Mouse (Mus musculus) forebrain, embryonic 16.5 days (tissue): ENCODE data around the gene Pla2g1b. TPM values are rescaled to one million over a fixed set of nuclear protein-coding genes. Genes with fewer than 3 reads are reported as not detected.
A peak's percentile ranks its signal among the peaks of the same experiment; 100 is the strongest.

Experiments used
- ATAC-seq: fragments of 200-750 bp; cut with Nextera tagmentation; 2 replicates; pipeline ENCODE4 v1.8.0; 2017; ENCODE audit warnings: mild to moderate bottlenecking, moderate library complexity
- H3K27ac ChIP-seq: fragments of 300-500 bp; sonication (generic); 2 replicates; pipeline ENCODE4 v1.5.1; 2014; ENCODE audit warnings: low read length, control low read depth
- H3K27me3 ChIP-seq: fragments of 300-500 bp; sonication (generic); replicated peaks from 2 replicates; pipeline ENCODE4 v1.6.1; 2014; ENCODE audit warnings: low read length; ENCODE audit not compliant: control insufficient read depth, insufficient read depth
- H3K36me3 ChIP-seq: fragments of 300-500 bp; sonication (generic); 2 replicates; pipeline ENCODE4 v1.6.1; 2014; ENCODE audit not compliant: control insufficient read depth, insufficient read depth
- H3K4me1 ChIP-seq: fragments of 300-500 bp; sonication (generic); replicated peaks from 2 replicates; pipeline ENCODE4 v1.6.1; 2014; ENCODE audit warnings: low read length; ENCODE audit not compliant: control insufficient read depth, insufficient read depth
- H3K4me2 ChIP-seq: fragments of 300-500 bp; sonication (generic); 2 replicates; pipeline ENCODE4 v1.6.1; 2014; ENCODE audit warnings: mild to moderate bottlenecking, low read length, control low read depth
- H3K4me3 ChIP-seq: fragments of 300-500 bp; sonication (generic); replicated peaks from 2 replicates; pipeline ENCODE4 v1.5.1; 2014; ENCODE audit warnings: mild to moderate bottlenecking, low read length, control low read depth
- H3K9ac ChIP-seq: fragments of 300-500 bp; sonication (generic); replicated peaks from 2 replicates; pipeline ENCODE4 v1.6.1; 2014; ENCODE audit warnings: low read depth, low read length, control low read depth
- H3K9me3 ChIP-seq: fragments of 300-500 bp; sonication (generic); 2 replicates; pipeline ENCODE4 v1.6.1; 2016; ENCODE audit warnings: low read length; ENCODE audit not compliant: control insufficient read depth
- WGBS: fragments of 180-500 bp; shearing (Covaris S2); extraction: QIAGEN DNeasy Blood & Tissue Kit; methylation state at CpG from one replicate; pipeline ENCODE4 v1.1.7; 2014; 5-methylcytosine and 5-hydroxymethylcytosine counted together
- polyA plus RNA-seq: library from polyadenylated mRNA; unstranded; fragments of >200 nt; fragmentation: Nextera tagmentation; extraction: Ambion mirVana; gene quantifications from 2 replicates; pipeline ENCODE4 v1.2.1, GENCODE M21; 2015

The Pla2g1b gene
- polyA plus RNA-seq, 1 experiment from 2014 or later = not detected

- peak overlapping the region; percentile 84 for H3K4me3 ChIP-seq
- H3K9ac ChIP-seq = peak overlapping the region; percentile 89
- WGBS = 36% methylated on average over 10 of the region's 10 CpGs
- H3K9me3 ChIP-seq = no peaks in the 10 kb centered on the region
- ATAC-seq = no peak
- no peaks in the 10 kb centered on the region for H3K36me3 ChIP-seq
- peaks cover 32% of the 10 kb centered on the region for H3K4me1 ChIP-seq
- no peak overlapping the region for H3K27ac ChIP-seq
- no peaks in the 10 kb centered on the region for H3K27me3 ChIP-seq
- H3K4me2 ChIP-seq = peak overlapping the region; percentile 87
These were observed 42.7 kb downstream of the Pla2g1b start for GRCm38 (mm10) chr5:115508859-115509147.

DNA sequence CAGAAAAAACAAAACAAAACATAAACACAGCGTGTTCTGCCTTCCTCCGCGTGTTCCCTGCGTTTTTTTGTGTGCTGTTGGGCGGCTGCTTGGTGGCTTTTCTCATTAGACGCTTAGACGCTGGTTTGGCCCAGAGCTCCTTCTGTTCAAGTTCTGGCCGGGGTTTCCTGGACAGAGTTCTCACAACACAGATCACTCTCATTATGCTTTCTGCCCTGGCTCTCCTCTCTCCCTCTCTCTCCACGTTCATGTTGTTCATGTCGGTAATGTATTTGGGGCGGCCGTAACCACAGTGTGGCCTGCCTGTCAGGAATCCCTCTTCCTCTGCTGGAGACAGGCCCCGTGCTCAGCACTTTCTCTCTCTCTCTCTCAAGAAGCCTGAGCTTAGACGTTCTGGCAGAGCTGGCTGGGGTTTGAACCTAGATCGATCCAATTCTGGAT, 43.3 kb downstream of the Pla2g1b start:
- no peak overlapping the region for H3K4me3 ChIP-seq
- H3K4me2 ChIP-seq = peak overlapping the region; percentile 87
- no peaks in the 10 kb centered on the region for H3K36me3 ChIP-seq
- H3K9me3 ChIP-seq = no peaks in the 10 kb centered on the region
- no peaks in the 10 kb centered on the region for H3K27me3 ChIP-seq
- ATAC-seq = peak; percentile 27; the same call in 1 of the 2 replicates
- WGBS = 21% methylated on average over 15 of the region's 15 CpGs
- peak overlapping the region; percentile 3; the same call in 1 of the 2 replicates for H3K27ac ChIP-seq
- H3K4me1 ChIP-seq = peaks cover 32% of the 10 kb centered on the region
- H3K9ac ChIP-seq = no peak overlapping the region; the same call in 1 of the 2 replicates

- WGBS = 55% methylated on average over 15 of the region's 15 CpGs
- H3K36me3 ChIP-seq = no peaks in the 10 kb centered on the region
- no peaks in the 10 kb centered on the region for H3K27me3 ChIP-seq
- H3K4me1 ChIP-seq = peaks cover 38% of the 10 kb centered on the region
- no peak overlapping the region; the same call in 1 of the 2 replicates for H3K9ac ChIP-seq
- H3K9me3 ChIP-seq = no peaks in the 10 kb centered on the region
- H3K27ac ChIP-seq = peak overlapping the region; percentile 3; the same call in 1 of the 2 replicates
- H3K4me3 ChIP-seq = no peak overlapping the region
- H3K4me2 ChIP-seq = no peak overlapping the region
- no peak for ATAC-seq
These were observed 44.0 kb downstream of the Pla2g1b start for GRCm38 (mm10) chr5:115509790-115510689.

GRCm38 (mm10) chr5:115512375-115512774, 46.3 kb downstream of the Pla2g1b start:
- Histone ChIP-seq H3K4me1 (peaks cover 38% of the 10 kb centered on the region), H3K4me2 (no peak overlapping the region), H3K27ac (no peak overlapping the region), H3K36me3 (no peaks in the 10 kb centered on the region), H3K9ac (no peak overlapping the region), H3K4me3 (no peak overlapping the region), H3K27me3 (no peaks in the 10 kb centered on the region), H3K9me3 (no peaks in the 10 kb centered on the region)
- no peak for ATAC-seq
- WGBS = 93% methylated on average over 7 of the region's 7 CpGs

DNA sequence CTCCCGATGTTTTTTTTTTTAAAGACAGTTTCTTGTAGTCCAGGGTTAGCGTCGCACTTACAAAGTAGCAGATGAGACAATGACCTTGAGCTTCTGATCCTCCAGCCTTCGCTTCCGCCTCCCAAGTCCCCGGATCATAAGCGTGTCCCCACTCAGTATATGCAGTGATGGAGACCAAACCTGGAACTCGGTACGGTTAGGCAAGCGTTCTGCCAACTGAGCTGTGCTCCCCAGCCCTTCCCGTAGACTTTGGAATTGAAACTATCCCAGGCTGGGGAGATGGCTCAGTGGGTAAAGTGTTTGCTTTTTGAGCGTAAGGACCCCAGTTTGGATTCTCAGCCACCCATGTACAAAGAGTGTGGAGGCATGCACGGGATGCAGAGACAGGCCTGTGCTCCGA, 47.2 kb downstream of the Pla2g1b start:
- Histone ChIP-seq H3K4me2 (no peak overlapping the region), H3K4me1 (peaks cover 29% of the 10 kb centered on the region), H3K4me3 (no peak overlapping the region), H3K27me3 (no peaks in the 10 kb centered on the region), H3K9me3 (no peaks in the 10 kb centered on the region), H3K9ac (no peak overlapping the region), H3K36me3 (no peaks in the 10 kb centered on the region), H3K27ac (no peak overlapping the region)
- 97% methylated on average over 14 of the region's 14 CpGs for WGBS
- no peak for ATAC-seq

- no peak for ATAC-seq
- WGBS = 95% methylated on average over 16 of the region's 16 CpGs
- no peak overlapping the region for H3K9ac ChIP-seq
- H3K27ac ChIP-seq = no peak overlapping the region
- no peak overlapping the region for H3K4me3 ChIP-seq
- H3K4me2 ChIP-seq = no peak overlapping the region
- H3K27me3 ChIP-seq = no peaks in the 10 kb centered on the region
- H3K36me3 ChIP-seq = no peaks in the 10 kb centered on the region
- H3K4me1 ChIP-seq = peaks cover 24% of the 10 kb centered on the region
- H3K9me3 ChIP-seq = no peaks in the 10 kb centered on the region
These were observed 47.7 kb downstream of the Pla2g1b start for GRCm38 (mm10) chr5:115513721-115514120.

DNA sequence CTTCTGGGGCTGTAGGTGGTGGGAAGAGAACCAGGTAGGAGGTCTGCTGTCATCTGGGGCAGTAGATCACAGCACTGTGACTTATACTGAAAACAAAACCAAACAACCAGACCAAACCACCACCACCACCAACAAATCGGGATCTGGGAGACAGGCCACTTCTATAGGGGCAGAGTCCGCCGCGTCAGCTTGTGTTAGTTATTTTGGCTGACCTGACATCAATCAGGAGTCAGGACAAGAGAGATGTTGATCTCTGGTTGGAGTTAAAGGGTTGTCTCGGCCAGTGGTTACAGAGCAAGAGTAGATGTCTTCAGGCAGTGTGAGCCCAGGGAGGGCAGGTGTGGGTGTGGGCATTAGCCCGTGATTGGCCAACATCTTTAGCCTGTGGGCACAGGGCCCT, 48.3 kb downstream of the Pla2g1b start:
- no peaks in the 10 kb centered on the region for H3K9me3 ChIP-seq
- no peak overlapping the region for H3K4me3 ChIP-seq
- H3K36me3 ChIP-seq = no peaks in the 10 kb centered on the region
- no peak for ATAC-seq
- no peak overlapping the region for H3K4me2 ChIP-seq
- no peak overlapping the region for H3K9ac ChIP-seq
- H3K4me1 ChIP-seq = peaks cover 18% of the 10 kb centered on the region
- 84% methylated on average over 6 of the region's 6 CpGs for WGBS
- no peak overlapping the region for H3K27ac ChIP-seq
- H3K27me3 ChIP-seq = no peaks in the 10 kb centered on the region

GRCm38 (mm10) chr5:115514896-115515587, 49.0 kb downstream of the Pla2g1b start:
- H3K9me3 ChIP-seq = no peaks in the 10 kb centered on the region
- peak overlapping the region; percentile 50 for H3K27ac ChIP-seq
- WGBS = 53% methylated on average over 20 of the region's 20 CpGs
- H3K27me3 ChIP-seq = no peaks in the 10 kb centered on the region
- H3K9ac ChIP-seq = no peak overlapping the region
- no peak overlapping the region for H3K4me2 ChIP-seq
- H3K4me1 ChIP-seq = peaks cover 11% of the 10 kb centered on the region
- no peak for ATAC-seq
- H3K4me3 ChIP-seq = no peak overlapping the region
- H3K36me3 ChIP-seq = no peaks in the 10 kb centered on the region

DNA sequence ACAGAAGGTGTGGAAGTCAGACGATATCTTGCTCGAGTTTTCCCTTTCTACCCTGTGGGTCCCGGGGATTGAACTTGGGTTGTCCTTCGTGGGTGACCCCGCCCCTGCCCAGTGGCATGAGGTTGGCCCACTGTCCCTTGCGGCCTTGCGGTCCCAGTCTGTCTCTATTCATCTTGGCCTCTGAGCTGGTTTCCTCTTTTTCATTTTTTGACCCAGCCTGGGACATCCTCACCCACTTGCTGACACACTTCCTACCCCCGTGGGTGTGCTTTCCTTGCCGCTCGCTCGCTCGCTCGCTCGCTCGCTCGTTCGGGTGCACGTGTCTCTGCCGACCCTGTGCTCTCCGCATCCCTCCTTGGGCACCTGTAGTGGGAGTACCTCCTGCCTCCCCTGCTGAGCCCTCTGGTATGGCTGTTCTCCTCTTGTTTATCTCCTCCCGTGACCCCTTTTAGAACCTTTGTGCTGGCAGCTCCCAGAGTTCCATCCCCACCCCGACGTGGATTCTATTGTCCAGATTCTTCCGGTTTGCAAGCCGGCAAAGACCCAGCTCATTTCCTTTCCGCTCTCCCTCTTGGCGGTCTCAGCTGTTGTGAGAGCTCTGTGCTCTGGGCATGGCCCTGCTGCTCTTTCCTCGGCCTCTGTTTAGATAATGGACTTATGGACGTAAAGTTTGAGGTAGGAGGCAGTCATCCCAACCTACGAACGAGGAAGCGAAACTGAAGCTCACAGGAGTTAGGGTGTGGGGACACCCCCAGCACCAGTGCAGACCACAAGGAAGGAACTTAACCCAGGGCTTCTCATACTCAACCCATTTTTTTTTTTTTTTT, 50.2 kb downstream of the Pla2g1b start:
- WGBS = 79% methylated on average over 32 of the region's 32 CpGs
- no peak overlapping the region for H3K9ac ChIP-seq
- no peaks in the 10 kb centered on the region for H3K36me3 ChIP-seq
- no peaks in the 10 kb centered on the region for H3K9me3 ChIP-seq
- H3K4me2 ChIP-seq = no peak overlapping the region
- no peak for ATAC-seq
- H3K27ac ChIP-seq = no peak overlapping the region
- H3K4me1 ChIP-seq = peaks cover 10% of the 10 kb centered on the region
- H3K27me3 ChIP-seq = no peaks in the 10 kb centered on the region
- H3K4me3 ChIP-seq = no peak overlapping the region
